Mouse (Mus musculus) gastrocnemius, postnatal 14 days (tissue): ENCODE data around the gene Xaf1. TPM values are rescaled to one million over a fixed set of nuclear protein-coding genes. Genes with fewer than 3 reads are reported as not detected.

ENCODE experiments used
- DNase-seq: peaks from one replicate; pipeline ENCODE4 v3.0.0; 2021; ENCODE audit warnings: mixed read lengths
- intact Hi-C: fragments of 180-260 bp; cut with DNase I; formaldehyde crosslinking; loops from one replicate; pipeline ENCODE4 v1.15.1; 2025; ENCODE audit warnings: low total_unique reads
- long read RNA-seq, 2 experiments: library from polyadenylated mRNA; stranded (forward); transcript quantifications; one replicate each; pipeline ENCODE4 v2.0.0; 2021
- total RNA-seq, 2 experiments: library from RNA; stranded (reverse); gene quantifications; 2 replicates each; pipeline ENCODE4 v1.2.3; 2021

Xaf1 gene
- 1 to 10 TPM; 6.4 to 6.6 TPM for total RNA-seq
- long read RNA-seq, experiment 1 = 0 reads
- long read RNA-seq, experiment 2, partial matches to known transcripts = 1 of 3 reads
- long read RNA-seq, experiment 2, other reads (novel, unspliced or antisense) = 1 of 3 reads

- DNase-seq = peak; percentile 66
- intact Hi-C loops = no loop called here
Measured at GRCm38 (mm10) chr11:72301334-72301733, at the start of gene Xaf1. Gene Xaf1 (plus strand): TSS chr11:72301629.

DNA sequence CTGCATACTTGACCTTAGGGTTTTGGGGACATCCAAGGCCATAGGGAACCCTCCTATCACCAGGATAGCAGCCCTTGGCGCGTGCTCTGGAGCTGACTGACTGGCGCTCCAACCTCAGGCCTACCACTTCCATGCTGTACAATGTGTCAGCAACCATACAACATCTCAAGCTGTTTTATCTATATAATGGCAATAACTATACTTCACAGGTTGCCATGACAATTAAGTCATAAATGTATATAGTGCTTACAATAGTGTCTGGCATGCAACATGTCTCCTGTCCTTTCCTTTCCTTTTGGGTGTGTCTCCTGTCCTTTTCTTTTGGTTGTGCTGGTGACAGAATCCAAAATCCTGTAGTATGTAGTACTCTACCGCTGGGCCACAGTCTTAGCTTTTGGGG is 45.8 kb upstream of the Xaf1 start:
- intact Hi-C loops = no loop called here
- no peak for DNase-seq

GRCm38 (mm10) chr11:72256441-72256840 is 45.0 kb upstream of the Xaf1 start:
- intact Hi-C loops = no loop called here
- DNase-seq = no peak

- intact Hi-C loops = loop anchor here (2.0 kb wide), 1 partner anchor 37 kb away; no protein-coding TSS in a partner anchor
Measured at GRCm38 (mm10) chr11:72265483-72265882, 35.9 kb upstream of the Xaf1 start.

DNA sequence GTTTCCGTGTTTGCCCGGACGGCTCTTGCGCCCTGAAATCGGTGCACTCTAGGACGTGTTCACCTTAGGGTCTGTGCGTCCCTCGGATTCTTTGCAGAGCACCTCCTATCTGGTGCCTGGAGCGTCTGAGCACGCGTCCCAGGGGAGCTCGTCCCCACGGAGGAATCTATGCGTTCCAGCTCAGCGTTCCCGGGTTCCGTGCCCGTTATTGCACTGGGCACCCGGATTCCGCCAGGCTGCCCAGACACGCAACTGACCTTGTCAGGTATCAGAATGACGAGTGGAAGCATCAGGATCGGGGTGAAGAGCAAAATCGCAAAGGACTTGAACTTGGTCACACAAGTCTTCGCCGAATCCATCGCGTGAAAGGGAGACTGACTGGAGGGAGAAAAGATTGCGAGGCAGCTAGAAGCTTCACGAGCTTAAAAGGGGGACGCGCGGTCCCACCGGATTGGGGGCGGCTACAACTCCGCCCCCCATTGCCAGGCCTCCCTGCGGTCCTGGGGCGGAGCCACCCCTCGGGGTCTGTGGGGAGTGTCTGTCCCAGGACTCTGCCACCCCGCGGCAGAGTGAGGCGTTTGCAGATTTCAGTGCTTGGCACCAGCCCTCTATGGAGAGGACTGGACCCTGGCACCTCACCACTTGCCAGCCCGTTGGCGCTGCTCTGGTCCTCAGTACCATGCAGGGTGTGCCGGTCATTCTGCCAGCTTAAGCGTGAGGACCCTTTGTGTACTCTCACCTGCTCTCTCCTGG is 35.0 kb upstream of the Xaf1 start:
- peak; percentile 62 for DNase-seq
- intact Hi-C loops = no loop called here

More at GRCm38 (mm10) chr11:72265483-72265882, 35.9 kb upstream of the Xaf1 start:
- peak; percentile 16 for DNase-seq

- intact Hi-C loops = no loop called here
- DNase-seq = no peak
Measured at GRCm38 (mm10) chr11:72266960-72267560, 34.4 kb upstream of the Xaf1 start, which contains the start of gene Slc13a5. Gene Slc13a5 (minus strand): TSS chr11:72267222.

DNA sequence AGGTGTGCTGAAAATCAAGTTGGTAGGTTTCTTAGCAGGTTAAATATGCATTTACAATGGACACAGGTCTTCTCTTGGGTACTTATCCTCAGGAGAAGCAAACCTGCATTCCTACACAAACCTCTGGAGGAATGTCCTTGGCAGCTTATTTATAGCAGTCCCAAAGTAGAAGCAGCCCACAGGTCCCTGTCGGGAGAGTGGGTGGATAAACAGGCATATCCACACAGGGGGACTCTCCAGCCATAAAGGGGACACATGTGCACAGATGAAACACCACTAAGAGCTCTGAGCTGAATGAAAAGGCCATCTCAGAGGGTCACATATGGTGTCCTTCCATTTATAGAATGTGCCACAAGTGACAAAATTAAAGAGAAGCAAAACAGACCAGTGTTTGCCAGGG is 29.7 kb upstream of the Xaf1 start:
- intact Hi-C loops = no loop called here
- DNase-seq = no peak

- no peak for DNase-seq
- intact Hi-C loops = no loop called here
Measured at GRCm38 (mm10) chr11:72273341-72273740, 28.1 kb upstream of the Xaf1 start.

GRCm38 (mm10) chr11:72281143-72281851 is 20.1 kb upstream of the Xaf1 start:
- DNase-seq = no peak
- intact Hi-C loops = no loop called here

DNA sequence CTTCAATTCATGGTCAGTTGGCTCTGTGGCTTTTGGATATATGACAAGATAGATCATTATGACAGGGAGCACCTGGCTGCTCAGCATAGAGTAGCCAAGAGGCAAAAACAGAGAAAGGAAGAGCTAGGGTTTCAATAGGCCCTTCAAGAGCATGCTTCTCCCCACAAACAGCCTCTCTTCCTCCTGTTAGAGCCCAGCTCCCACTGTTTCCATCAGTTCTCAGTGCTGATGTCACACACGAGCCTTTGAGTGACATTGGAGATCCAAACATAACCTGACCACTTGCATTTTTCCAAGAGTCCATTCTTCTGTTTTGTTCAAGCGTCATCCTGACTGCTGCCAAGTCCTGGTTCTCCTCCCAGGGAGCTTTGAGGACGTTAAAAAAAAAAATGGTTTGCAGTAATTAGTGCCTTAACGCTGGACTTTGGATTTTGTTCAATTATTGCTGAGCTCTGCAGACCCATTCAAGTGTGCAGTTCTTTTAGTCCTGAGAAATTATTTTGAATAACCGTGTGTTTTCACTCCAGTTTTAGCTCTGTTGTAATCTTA is 19.5 kb upstream of the Xaf1 start:
- no peak for DNase-seq
- intact Hi-C loops = no loop called here

DNA sequence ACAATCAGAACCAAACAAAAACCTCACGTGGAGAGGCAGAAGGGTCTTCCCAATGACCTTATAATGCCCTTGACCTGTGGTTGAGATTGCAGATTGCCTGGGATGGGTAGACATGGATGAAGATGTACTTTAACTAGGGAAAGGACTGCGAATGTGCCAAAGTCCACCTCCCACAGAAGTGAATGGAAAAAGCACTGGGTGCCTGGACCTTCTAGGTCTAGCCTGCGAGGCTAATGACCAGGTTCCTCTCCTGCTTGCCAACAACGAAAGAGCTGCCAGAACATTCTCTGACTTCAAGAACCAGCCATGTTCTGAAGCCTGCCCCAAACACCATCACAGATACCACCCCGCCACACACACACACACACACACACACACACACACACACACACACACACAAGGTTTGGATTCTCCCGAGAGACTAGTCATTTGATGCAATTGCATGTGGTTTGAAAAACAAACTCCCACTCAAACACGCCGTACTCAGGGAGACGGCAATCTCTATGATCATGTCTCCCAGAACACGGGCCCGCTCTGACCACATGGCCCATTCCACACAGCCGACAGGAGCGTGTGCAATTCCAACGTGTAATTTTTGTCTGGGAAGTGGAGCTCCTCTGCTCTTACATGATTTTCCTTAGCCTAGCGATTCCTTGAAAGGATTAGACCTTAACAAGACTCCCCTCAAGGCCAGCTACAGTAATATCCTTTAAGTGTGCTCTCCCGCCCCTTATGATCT is 17.8 kb upstream of the Xaf1 start:
- no peak for DNase-seq
- intact Hi-C loops = no loop called here

DNA sequence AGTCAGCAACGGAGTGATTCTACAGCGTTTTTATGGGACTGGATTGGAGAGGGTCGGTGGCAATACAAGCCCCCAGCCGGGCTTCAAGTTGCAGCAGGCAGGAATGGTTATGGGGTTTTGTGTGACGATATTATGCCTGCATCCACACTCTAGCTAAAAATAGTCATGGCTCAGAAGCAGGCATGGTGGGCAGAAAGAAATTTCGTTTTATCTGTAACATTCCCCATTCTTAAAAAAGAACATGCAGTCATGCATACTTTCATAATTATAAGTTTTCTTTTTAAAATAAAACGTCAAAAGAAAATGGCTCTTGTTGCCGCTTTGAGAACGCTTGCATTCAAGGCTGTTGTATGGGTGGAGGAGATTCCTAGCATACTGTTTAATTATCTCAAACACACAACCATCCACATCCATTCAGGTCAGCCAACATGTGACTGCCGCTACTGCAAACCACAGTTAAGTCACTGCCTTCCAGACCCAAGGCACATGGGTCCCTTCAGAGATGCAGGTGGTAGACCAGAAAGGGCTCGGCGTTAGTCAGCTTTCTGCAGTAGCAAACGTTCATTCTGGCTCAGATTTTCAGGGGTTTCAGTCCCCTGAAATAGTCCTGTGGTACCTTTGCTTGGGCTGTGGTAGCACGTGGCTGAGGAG is 16.8 kb upstream of the Xaf1 start:
- intact Hi-C loops = no loop called here
- no peak for DNase-seq

DNA sequence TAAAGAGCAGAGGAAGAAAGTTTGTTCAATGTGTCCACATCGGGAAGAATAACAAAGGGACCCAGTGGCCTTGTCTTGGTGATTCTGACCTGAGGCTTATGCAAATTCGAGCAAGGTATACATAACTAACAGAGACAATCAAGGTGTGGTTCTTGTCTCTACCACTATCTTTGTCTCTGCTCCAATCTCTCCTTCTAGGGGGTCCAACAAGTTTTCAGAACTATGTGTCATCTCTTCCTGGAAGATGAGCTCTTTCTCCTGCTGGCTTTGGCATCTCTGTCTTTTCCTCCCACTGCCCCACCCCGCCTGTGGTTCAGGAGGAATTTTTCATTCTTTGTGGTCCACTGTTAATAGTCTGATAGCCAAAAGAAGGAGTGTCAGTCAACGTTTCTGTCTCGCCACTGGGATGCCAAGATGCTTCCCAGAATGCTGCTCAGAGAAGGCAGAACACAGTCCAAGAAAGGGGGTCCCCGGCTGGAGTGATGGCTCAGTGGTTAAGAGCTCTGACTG is 15.4 kb upstream of the Xaf1 start:
- no peak for DNase-seq
- intact Hi-C loops = no loop called here

- intact Hi-C loops = no loop called here
- DNase-seq = no peak
Measured at GRCm38 (mm10) chr11:72286651-72287050, 14.8 kb upstream of the Xaf1 start.

DNA sequence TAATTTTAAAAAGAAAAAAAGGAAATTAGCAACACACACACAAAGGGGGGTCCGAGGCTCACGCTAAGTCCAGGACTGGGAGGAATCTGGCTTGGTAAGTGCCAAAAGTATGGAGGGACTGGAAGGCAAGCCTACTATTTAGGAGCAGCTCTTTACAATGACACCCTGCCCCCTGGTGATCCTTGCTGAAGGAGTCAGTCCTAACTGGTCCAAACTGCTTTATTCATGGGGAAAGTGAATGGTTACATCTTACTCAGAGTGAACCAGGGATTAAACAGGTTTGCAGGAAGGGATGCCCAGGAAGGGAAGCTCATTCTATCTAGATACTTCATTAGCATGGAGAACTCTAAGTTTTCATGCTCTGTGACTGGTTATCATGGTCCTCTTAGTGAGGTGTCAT is 14.3 kb upstream of the Xaf1 start:
- intact Hi-C loops = no loop called here
- DNase-seq = no peak

DNA sequence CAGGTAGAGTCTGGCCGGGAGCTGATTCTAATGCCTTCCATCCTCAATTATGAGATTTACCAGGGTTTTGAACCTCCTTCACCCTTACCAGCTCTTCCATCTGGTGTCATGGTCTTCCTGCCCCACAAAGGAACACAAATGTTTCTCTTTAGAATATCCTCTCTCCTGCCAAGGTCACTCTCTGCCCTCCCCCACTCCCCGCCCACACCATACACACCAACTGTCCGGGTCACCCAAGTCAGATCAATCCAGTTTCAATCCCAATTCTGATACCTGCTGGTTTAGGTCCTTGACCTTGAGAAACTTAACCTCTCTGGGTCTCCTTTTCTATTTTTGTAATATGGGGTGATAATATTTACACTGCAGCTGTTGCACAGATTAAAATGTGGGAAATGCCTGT is 13.9 kb upstream of the Xaf1 start:
- intact Hi-C loops = no loop called here
- DNase-seq = no peak

DNA sequence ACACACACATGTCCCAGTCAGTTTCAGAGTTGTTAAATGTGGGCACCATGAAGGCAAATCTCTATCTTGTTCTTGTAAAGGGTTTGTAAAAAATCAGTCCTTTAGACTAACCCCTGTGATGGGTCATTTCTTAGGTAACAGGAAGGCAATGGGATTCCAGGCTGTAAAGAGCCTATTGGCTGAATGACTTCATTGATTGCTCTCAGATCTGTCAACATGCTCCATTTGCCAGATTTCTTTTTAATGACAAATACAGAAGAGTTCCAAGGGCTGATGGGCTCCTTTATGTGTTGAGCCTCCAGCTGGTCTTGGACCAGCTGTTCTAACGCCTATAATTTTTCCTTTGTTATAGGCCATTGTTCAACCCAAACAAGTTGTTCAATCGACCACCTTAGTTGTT is 8.3 kb upstream of the Xaf1 start:
- no peak for DNase-seq

GRCm38 (mm10) chr11:72302230-72302629 is 801 bp downstream of the Xaf1 start:
- intact Hi-C loops = no loop called here
- peak; percentile 76 for DNase-seq

More for the DNA sequence above, 8.3 kb upstream of the Xaf1 start:
- intact Hi-C loops = no loop called here

DNA sequence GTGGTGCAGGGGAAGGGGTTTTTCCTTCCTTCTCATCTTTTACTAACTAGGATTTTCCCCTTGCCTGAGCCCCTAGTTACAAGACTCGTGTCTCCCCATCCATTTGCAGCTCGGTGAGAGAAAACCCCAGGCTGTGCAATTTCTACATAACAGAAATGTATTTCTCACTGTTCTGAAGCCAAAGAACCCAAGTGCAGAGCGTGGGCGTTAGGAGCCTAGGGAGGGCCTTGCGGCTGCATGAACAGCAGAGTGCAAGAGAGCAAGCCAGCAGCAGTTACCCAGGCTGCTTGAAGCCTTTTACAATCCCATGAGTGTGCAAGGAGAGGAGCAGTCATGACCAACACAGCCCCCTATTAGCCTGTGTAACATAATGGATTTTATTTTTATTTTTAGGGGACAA is 6.0 kb downstream of the Xaf1 start:
- intact Hi-C loops = no loop called here
- DNase-seq = no peak
